Mouse (Mus musculus) spleen, adult 12 weeks (tissue): Measurements from ENCODE around the gene Sik3.

Experiments
- DNase-seq: peaks from one replicate; pipeline ENCODE4 v3.0.0; 2022; ENCODE audit warnings: low spot score

Sik3 gene

GRCm38 (mm10) chr9:46230450-46230975, 217.9 kb downstream of the Sik3 start:
- DNase-seq: no peak

DNA sequence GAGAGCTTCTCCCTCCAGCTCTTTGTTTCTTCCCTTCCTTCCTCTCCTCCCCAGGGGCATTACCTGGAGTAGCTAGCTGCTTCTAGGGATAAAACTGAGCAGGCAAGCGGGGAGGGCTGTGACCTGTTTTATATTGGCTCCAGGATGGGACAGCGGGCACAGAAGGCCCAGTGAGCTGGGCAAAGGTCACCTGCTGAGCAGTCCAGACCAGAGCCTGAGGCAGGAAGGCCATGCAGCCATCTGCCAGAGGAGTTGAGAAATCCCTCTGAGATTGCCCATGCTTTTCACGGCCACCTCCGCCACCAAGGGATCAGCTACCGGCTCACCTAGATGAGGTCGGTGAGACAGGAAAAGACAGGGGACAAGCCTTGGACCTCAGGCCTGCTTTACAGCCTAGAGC, 222.6 kb downstream of the Sik3 start:
- DNase-seq: no peak

GRCm38 (mm10) chr9:46235596-46235648, 222.8 kb downstream of the Sik3 start, which contains the start of gene Apoc3:
Gene Apoc3 (minus strand): TSS chr9:46235636.
- DNase-seq: no peak

- DNase-seq: no peak
Measured at GRCm38 (mm10) chr9:46235649-46236048, 223.0 kb downstream of the Sik3 start.

GRCm38 (mm10) chr9:46238850-46239249, 226.2 kb downstream of the Sik3 start:
- no peak for DNase-seq

DNA sequence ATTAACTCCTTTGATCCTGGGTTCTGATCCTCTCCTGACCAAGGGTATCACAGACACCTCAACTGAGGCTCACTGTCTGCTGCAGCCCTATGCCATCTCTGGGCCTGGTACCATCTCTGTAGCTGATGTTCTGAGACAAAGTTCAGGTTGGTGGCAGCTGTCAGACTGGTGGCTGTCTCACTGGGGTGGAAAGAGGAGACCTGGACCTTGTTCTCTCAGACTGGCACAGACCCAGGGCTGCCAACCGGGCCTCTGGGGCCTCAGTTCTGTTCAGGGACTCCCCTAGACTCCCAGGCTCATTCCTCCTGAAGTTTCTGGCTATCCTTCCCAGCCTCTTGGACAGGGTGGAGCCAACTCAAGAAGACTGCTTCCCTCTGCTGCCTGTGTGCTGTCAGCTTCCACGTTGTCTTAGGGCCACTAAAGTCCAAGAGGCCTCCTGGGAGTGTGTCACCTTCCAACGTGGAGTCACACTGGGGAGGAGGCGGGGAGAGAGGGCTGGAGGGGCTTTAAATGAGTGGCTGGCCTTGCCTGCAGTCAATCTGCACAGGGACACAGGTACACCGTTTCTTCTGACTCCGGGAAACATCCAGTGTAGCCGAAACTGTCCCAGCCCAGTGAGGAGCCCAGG, 228.0 kb downstream of the Sik3 start, which contains the start of gene Apoa4:
Gene Apoa4 (plus strand): TSS at position 171 of the 628 bp plus-strand sequence.
- no peak for DNase-seq

DNA sequence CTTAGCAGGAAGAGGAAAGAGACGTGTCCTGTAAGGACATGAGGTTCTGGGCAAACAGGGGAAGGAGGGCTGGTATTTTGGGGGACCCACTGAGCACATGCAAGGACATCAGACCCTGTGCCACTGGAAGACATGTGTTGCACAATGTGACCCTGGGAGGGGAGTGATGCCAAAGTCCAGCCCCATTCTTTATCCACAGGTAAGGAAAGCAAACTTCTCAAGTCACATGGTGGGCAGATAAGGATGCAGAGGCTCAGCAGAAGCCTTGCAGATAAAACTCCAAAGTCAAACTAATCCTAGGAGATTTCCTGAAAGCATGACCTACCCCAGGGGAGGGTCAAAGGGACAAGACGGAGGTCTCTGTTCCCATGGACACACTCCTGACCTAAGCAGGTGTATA, 229.2 kb downstream of the Sik3 start:
- DNase-seq: no peak

DNA sequence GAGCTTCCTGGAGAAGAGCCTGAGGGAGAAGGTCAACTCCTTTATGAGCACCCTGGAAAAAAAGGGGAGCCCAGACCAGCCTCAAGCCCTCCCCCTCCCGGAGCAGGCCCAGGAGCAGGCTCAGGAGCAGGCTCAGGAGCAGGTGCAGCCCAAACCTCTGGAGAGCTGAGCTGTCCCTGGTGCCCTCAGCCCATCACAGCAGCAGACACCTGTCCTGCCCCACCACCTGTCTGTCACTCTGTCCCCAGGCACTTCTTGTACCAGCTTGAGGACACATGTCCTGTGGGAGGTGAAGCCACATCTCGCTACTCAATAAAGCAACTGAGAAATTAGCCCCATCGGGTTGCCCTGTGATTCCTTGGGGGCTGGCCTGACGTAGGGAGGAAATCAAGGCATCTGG, 230.5 kb downstream of the Sik3 start:
- DNase-seq: no peak

GRCm38 (mm10) chr9:46243584-46243983, 231.0 kb downstream of the Sik3 start:
- DNase-seq: no peak

DNA sequence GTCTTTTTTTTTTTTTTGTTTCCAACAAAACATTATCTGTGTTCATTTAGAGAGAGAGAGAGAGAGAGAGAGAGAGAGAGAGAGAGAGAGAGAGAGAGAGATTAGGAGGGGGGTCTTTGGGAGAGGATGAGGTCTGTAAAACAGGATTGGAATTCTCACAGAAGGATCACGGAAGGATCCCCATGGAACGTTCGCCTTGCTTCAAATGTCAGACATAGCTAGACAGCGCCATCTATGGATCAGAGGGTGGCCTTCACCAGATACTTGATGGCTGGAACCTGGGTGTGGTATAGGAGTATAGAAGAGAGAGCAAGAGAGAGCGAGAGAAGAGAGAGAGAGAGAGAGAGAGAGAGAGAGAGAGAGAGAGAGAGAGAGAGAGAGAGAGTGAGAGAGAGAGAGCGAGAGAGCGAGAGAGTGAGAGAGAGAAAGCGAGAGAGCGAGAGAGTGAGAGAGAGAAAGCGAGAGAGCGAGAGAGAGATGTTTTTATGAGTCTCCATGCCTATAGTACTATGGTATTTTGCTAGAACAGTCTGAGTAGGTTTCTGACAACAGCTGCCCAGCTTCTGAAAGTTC, 234.2 kb downstream of the Sik3 start:
- DNase-seq: no peak

GRCm38 (mm10) chr9:46256177-46256576, 243.6 kb downstream of the Sik3 start:
- DNase-seq: no peak

DNA sequence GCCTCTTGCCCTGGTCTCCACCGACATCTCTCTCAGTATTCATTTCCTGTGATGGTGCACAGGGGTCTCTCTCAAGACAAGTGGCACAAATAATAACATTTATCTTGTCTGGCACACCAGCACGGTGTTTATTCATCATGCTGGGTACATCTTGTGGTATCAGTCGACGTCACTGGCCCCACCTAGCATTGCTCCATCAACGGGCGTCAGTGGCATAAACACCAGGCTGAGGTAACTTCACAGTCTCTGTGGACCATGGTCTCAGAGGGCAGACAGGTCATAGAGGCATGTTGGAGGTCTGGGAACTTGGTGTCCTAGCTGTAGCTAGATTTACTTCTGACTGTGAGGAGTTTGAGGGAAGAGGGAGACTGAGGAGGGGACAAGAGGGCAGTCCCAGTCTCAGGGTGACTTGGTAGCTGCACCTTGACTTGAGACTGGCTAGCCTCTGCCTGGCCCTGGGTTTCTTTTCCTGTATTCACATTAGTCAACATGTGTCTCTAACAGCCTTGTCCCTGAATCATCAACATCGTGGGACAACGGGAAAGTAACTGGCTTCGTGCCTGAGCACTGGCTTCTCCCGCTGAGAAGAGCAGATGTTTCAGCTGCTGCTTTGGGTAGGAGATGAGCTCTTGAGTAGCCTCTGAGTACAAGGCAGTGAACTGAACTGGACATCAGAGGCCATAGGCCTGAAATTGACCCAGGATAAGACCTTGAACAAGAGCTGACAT, 244.2 kb downstream of the Sik3 start:
- DNase-seq: no peak

DNA sequence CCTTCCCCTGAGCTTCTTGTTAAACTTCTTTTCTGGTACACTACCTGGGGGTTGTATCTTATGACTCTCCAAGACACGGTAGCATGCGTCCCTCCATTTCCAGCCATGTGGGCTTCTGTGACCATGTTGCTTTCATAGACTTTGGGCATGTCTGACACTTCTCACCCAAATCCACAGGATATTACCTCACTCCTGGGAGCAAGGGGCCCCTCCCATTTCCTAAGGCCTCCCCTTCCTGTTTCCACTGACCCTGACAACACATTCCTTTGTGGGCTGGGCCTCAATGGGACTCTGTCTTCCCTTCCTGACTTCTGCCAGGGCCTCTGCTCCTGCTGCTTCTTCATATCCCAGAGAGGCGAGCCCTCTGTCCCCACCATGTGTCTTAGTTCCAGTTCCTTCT, 244.9 kb downstream of the Sik3 start:
- DNase-seq: no peak

GRCm38 (mm10) chr9:46259111-46259510, 246.5 kb downstream of the Sik3 start:
- no peak for DNase-seq

DNA sequence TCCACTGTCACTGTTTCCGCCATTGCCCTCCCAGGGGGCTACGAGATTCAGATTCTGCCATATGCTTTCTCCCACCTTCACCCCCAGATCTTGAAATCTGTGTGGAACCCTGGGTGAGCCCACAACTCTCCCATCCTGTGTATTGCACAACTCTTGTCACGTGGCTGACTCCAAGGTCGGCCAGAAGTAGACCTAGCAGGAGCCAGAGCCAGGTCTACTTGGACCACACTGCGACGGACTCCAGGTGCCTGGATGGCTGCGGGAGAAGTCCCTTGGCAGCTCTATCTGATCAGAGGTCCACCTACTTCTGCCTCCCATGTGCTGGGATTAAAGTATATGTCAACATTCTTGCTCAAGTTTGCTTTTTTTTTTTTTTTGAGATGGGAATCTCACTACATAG, 248.5 kb downstream of the Sik3 start:
- no peak for DNase-seq

- DNase-seq: no peak
Measured at GRCm38 (mm10) chr9:46268343-46268873, 255.8 kb downstream of the Sik3 start, which contains the start of gene Apoa5. Gene Apoa5 (plus strand): TSS chr9:46268633.

DNA sequence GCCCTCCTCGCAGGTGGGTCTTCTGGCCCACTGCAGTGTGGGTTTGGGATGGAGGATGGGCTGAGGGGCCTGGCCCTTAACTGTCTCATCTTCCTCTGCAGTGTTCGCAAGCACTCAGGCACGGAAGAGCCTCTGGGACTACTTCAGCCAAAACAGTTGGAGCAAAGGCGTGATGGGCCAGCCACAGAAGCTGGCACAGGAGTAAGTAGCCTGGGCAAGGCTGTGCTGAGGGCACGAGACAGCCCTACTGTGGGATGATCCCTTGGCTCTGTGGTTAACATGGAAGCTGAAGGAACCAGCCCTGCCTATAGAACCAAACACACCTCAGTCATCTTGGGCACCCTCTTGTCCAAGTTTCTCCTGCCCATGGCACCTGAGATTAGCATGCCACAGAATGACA, 256.5 kb downstream of the Sik3 start:
- no peak for DNase-seq

- DNase-seq: no peak
Measured at GRCm38 (mm10) chr9:46270782-46271181, 258.2 kb downstream of the Sik3 start.

DNA sequence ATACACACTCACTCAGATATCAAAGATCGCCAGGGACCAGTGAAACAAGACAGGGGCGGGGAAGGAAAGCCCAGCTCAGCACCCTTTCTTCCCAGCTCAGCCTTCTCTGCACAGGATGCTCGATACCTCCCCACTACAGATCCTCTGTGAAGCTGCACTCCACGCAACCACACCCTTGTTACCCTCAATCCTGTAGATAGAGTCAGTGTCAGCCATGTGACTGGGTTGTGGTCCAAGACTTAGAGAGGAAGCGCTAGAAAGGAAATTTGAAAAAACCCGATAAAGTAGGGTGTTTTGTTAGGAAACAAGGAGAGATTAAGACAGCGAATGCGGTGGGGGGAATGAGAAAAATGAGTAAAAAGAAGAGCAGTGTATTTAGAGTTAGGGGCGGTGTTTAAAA, 259.4 kb downstream of the Sik3 start:
- DNase-seq: no peak

- DNase-seq: peak; percentile 74
Measured at GRCm38 (mm10) chr9:46272677-46273454, 260.2 kb downstream of the Sik3 start, which contains the start of gene Zpr1. Gene Zpr1 (plus strand): TSS chr9:46273064.
